Mouse (Mus musculus) stomach, embryonic 14.5 days (tissue): ENCODE results near the gene Rap1gap2. TPM values are rescaled to one million over a fixed set of nuclear protein-coding genes. Genes with fewer than 3 reads are reported as not detected.

Experiments used
- ATAC-seq: fragments of 200-750 bp; cut with Nextera tagmentation; 2 replicates; pipeline ENCODE4 v1.8.0; 2017; ENCODE audit warnings: low read depth, moderate TSS enrichment; ENCODE audit not compliant: insufficient number of reproducible peaks, insufficient read depth, low FRiP score
- H3K27ac ChIP-seq: fragments of 300-500 bp; sonication (generic); 2 replicates; pipeline ENCODE4 v1.5.1; 2014; ENCODE audit warnings: mild to moderate bottlenecking, low read length, moderate library complexity, mixed read lengths
- H3K27me3 ChIP-seq: fragments of 300-500 bp; sonication (generic); 2 replicates; pipeline ENCODE4 v1.6.1; 2014; ENCODE audit warnings: low read length, control low read depth, mixed read lengths; ENCODE audit not compliant: control insufficient read depth, insufficient read depth
- H3K36me3 ChIP-seq: fragments of 300-500 bp; sonication (generic); 2 replicates; pipeline ENCODE4 v1.6.1; 2014; ENCODE audit warnings: mild to moderate bottlenecking, control low read depth, low read length, moderate library complexity, mixed read lengths; ENCODE audit not compliant: control insufficient read depth, insufficient read depth
- H3K4me1 ChIP-seq: fragments of 300-500 bp; sonication (generic); 2 replicates; pipeline ENCODE4 v1.6.1; 2014; ENCODE audit warnings: low read length, control low read depth, mixed read lengths; ENCODE audit not compliant: control insufficient read depth, insufficient read depth
- H3K4me2 ChIP-seq: fragments of 300-500 bp; sonication (generic); replicated peaks from 2 replicates; pipeline ENCODE4 v1.6.1; 2014; ENCODE audit warnings: low read depth, low read length, control low read depth
- H3K4me3 ChIP-seq: fragments of 300-500 bp; sonication (generic); 2 replicates; pipeline ENCODE4 v1.5.1; 2014; ENCODE audit warnings: low read depth, low read length, control low read depth
- H3K9ac ChIP-seq: fragments of 300-500 bp; sonication (generic); replicated peaks from 2 replicates; pipeline ENCODE4 v1.6.1; 2014; ENCODE audit warnings: low read depth, mild to moderate bottlenecking, control low read depth, low read length, moderate library complexity, mixed read lengths
- H3K9me3 ChIP-seq: fragments of 300-500 bp; sonication (generic); 2 replicates; pipeline ENCODE4 v1.6.1; 2016; ENCODE audit warnings: low read depth, low read length, control low read depth; ENCODE audit not compliant: control insufficient read depth
- WGBS: fragments of 180-500 bp; shearing (Covaris S2); extraction: QIAGEN DNeasy Blood & Tissue Kit; methylation state at CpG from one replicate; pipeline ENCODE4 v1.1.7; 2014; 5-methylcytosine and 5-hydroxymethylcytosine counted together
- polyA plus RNA-seq: library from polyadenylated mRNA; unstranded; fragments of >200 nt; fragmentation: Nextera tagmentation; extraction: Ambion mirVana; gene quantifications from 2 replicates; pipeline ENCODE4 v1.2.1, GENCODE M21; 2014

Rap1gap2 gene
- polyA plus RNA-seq, 1 experiment from 2014 or later, result 5.6 TPM

DNA sequence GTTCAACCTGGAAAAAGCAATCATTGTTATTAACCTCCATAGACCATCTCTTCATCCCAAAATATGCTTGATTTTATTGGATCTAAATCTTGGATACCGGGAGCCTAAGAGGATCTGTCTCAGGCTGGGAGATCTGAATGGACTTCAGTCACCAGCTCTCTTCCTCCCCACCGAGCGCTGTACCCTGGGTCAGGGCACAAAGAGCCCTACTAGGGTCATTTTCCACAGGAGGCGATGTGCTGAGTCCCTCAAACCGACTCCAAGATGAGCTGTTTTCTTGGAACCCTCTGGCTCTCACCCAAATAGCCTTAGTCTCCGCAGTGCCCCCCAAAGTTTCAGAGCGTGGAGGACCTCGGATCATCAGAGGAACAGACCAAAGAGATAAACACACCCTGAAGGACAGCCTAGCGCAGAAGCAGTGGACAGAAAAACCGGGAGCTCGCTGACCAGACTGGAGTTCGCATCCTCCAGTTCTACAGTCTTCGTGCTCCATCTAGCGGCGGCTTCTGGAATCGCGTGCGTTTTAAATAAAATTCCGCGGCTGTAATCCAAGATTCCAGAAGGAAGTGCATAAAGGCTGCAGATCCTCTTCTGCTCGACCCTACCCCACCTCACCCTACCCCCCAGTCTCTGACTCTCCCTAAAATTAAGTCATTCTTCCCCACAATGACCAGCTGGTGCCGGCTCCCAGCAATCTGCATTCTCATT is 239.2 kb downstream of the Rap1gap2 start:
- no peaks in the 10 kb centered on the region for H3K36me3 ChIP-seq
- H3K27me3 ChIP-seq, result no peaks in the 10 kb centered on the region
- no peak overlapping the region for H3K4me3 ChIP-seq
- no peak overlapping the region for H3K9ac ChIP-seq
- WGBS, result 11% methylated on average over 22 of the region's 22 CpGs
- H3K4me1 ChIP-seq, result no peaks in the 10 kb centered on the region
- H3K9me3 ChIP-seq, result no peaks in the 10 kb centered on the region
- no peak overlapping the region for H3K4me2 ChIP-seq
- H3K27ac ChIP-seq, result no peak overlapping the region
- ATAC-seq, result peak; percentile 42; the same call in 1 of the 2 replicates

DNA sequence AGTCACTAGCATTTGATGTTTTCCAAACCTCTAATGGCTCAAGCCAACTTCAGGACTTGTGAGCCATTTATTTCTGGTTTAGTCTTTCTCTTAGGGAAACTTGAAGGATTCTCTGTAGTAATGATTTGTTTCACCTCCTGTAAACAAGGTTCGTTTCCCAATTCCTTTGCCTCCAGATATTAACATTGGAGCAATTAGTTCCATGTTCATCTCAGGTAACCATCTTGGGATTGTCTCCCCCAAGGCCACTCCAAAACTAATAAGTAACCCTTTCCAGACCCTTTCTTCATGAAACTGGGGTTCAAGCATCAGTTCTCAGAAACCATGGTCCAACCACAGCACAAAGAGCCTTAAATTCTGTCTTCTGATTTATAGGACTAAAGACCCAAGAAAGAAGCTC is 248.9 kb downstream of the Rap1gap2 start, which contains the start of gene Olfr412:
Gene Olfr412, plus strand, starts transcription at position 301 of the 400 bp plus-strand sequence.
- Histone ChIP-seq H3K9me3 (no peaks in the 10 kb centered on the region), H3K27ac (no peak within 1 kb of the TSS), H3K4me3 (no peak within 1 kb of the TSS), H3K4me1 (no peaks in the 10 kb centered on the region), H3K27me3 (no peaks in the 10 kb centered on the region), H3K4me2 (no peak within 1 kb of the TSS), H3K9ac (no peak within 1 kb of the TSS), H3K36me3 (no peaks in the 10 kb centered on the region)
- no peak for ATAC-seq
- 71% methylated on average over 1 of the region's 1 CpGs for WGBS

DNA sequence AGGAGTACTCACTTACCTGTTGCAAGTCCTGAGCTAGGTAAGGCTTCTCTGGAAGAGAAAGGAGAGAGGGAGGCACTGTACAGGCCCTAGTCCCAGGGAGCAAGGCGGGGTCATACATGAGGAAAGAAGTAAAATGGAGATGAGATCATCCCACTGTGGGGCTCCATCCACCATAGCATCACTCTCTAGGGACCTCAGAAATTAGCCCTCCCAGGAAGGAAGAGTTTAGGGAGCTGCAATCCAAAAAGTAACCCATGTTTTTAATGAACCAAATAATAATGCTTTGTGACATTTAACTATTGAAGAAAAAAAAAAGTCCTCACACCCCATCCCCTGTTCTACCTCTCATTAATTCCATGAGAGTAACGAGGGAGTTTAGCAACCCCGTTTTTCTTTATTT is 258.2 kb downstream of the Rap1gap2 start, which contains the start of gene Olfr411:
Gene Olfr411, minus strand, starts transcription at position 101 of the 400 bp plus-strand sequence.
- Histone ChIP-seq H3K4me1 (no peaks in the 10 kb centered on the region), H3K27me3 (no peaks in the 10 kb centered on the region), H3K9me3 (no peaks in the 10 kb centered on the region), H3K9ac (no peak within 1 kb of the TSS), H3K4me3 (no peak within 1 kb of the TSS), H3K27ac (no peak within 1 kb of the TSS), H3K36me3 (no peaks in the 10 kb centered on the region), H3K4me2 (no peak within 1 kb of the TSS)
- WGBS, result 84% methylated on average over 3 of the region's 3 CpGs
- ATAC-seq, result no peak

DNA sequence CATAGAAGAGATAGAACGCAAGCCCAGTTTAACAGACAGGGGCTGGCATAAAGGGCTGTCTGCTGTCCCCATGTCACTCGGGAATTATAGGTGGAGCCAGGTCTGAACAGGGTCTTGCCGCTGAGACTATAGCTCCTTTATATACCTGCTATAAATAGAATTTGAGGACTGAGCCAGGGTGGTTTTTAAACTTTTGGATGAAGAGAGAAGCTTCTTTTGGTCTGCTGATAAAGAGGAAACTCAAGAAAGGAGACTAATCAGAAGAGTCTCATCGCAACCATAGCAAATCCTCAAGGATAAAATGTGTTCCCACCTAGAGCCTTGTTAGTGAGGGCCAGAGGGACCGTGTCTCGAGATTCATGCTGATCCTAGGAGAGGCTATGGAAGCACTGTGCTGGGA is 272.8 kb downstream of the Rap1gap2 start, which contains the start of gene Olfr410:
Gene Olfr410, minus strand, starts transcription at position 101 of the 400 bp plus-strand sequence.
- H3K9me3 ChIP-seq, result no peaks in the 10 kb centered on the region
- no peak within 1 kb of the TSS for H3K9ac ChIP-seq
- no peaks in the 10 kb centered on the region for H3K27me3 ChIP-seq
- ATAC-seq, result no peak
- no peaks in the 10 kb centered on the region for H3K4me1 ChIP-seq
- H3K4me3 ChIP-seq, result no peak within 1 kb of the TSS
- no peaks in the 10 kb centered on the region for H3K36me3 ChIP-seq
- 83% methylated on average over 6 of the region's 6 CpGs for WGBS
- no peak within 1 kb of the TSS for H3K27ac ChIP-seq
- no peak within 1 kb of the TSS for H3K4me2 ChIP-seq

Other genes starting within 250 kb of the Rap1gap2 start
- gene Olfr412, start 248.8 kb downstream of the Rap1gap2 start, polyA plus RNA-seq, result not detected in 2 replicates
- gene Ccdc92b, start 8.7 kb upstream of the Rap1gap2 start, polyA plus RNA-seq, result 0.61 and 0.86 TPM in 2 replicates
- gene Cluh, start 38.6 kb upstream of the Rap1gap2 start, polyA plus RNA-seq, result 24.0 and 24.4 TPM in 2 replicates
- 77.2 and 77.7 TPM in 2 replicates for gene Pafah1b1, start 113.8 kb upstream of the Rap1gap2 start, polyA plus RNA-seq
- gene Mettl16, start 159.9 kb upstream of the Rap1gap2 start, polyA plus RNA-seq, result 33.5 TPM in 2 replicates
- gene Mnt, start 220.0 kb upstream of the Rap1gap2 start, polyA plus RNA-seq, result 4.3 and 5.3 TPM in 2 replicates